Comparison of ENCODE assay signal across 20 mouse cellular contexts in genomic region chr12:100533209-100533608, GRCm38 (mm10). TPM values are rescaled to one million over a fixed set of nuclear protein-coding genes. Genes with fewer than 3 reads are reported as not detected.
A peak's percentile ranks its signal among the peaks of the same experiment; 100 is the strongest.
DNase-seq lines count a peak whose midpoint lies in the region; ATAC-seq and TF ChIP-seq lines count a peak whose summit lies in the region.
"Had no signal": no experiment of that assay in that cellular context is flagged by ENCODE, and none has a peak within 500 bp of the region (broad histone marks: within the 10 kb centered on the region; RNA-seq: fewer than 3 reads in every experiment).

No protein-coding gene starts in this region.

- no peak overlapping the region for H3K4me3 ChIP-seq in heart, embryonic 10.5 days
- no peak overlapping the region for H3K4me3 ChIP-seq in intestine, embryonic 14.5 days (ENCODE audit: low read depth, low read length)
- H3K4me3 ChIP-seq in intestine, embryonic 16.5 days (ENCODE audit: low read length), result no peak overlapping the region
- no peak overlapping the region for H3K4me3 ChIP-seq in myocyte
- H3K4me3 ChIP-seq: intestine, embryonic 15.5 days; midbrain, embryonic 13.5 days; neural tube, embryonic 12.5 days; stomach, embryonic 15.5 days had no signal

- no peak for ATAC-seq in intestine, embryonic 14.5 days (replicated peaks; ENCODE audit: low FRiP score, low TSS enrichment, low read depth)
- ATAC-seq in intestine, embryonic 16.5 days, result no peak
- ATAC-seq: forebrain, embryonic 14.5 days; intestine, embryonic 15.5 days had no signal

- no peaks in the 10 kb centered on the region for H3K27me3 ChIP-seq in heart, embryonic 10.5 days (ENCODE audit: insufficient read depth, poor library complexity, severe bottlenecking)
- H3K27me3 ChIP-seq in intestine, embryonic 14.5 days (replicated peaks; ENCODE audit: control insufficient read depth, insufficient read depth, low read length), result no peaks in the 10 kb centered on the region
- no peaks in the 10 kb centered on the region for H3K27me3 ChIP-seq in intestine, embryonic 16.5 days (replicated peaks; ENCODE audit: control insufficient read depth, insufficient read depth, low read length)
- no peaks in the 10 kb centered on the region for H3K27me3 ChIP-seq in myocyte (ENCODE audit: control insufficient read depth, insufficient read depth, insufficient read length)
- H3K27me3 ChIP-seq: intestine, embryonic 15.5 days; midbrain, embryonic 13.5 days; neural tube, embryonic 12.5 days; stomach, embryonic 15.5 days had no signal

- H3ac ChIP-seq in myocyte (ENCODE audit: control insufficient read depth, insufficient read length), result no peak overlapping the region

- no peak for TF ChIP-seq POLR2A in myocyte (IDR thresholded peaks at IDR 0.05; ENCODE audit: insufficient read length, low read depth)

- H3K9ac ChIP-seq in intestine, embryonic 14.5 days (ENCODE audit: low read length), result no peak overlapping the region
- no peak overlapping the region for H3K9ac ChIP-seq in intestine, embryonic 16.5 days (ENCODE audit: low read depth, low read length)
- H3K9ac ChIP-seq: hindbrain, embryonic 14.5 days; intestine, embryonic 15.5 days; midbrain, embryonic 13.5 days; neural tube, embryonic 12.5 days; stomach, embryonic 15.5 days had no signal

- H3K9me3 ChIP-seq in heart, embryonic 10.5 days, result no peaks in the 10 kb centered on the region
- H3K9me3 ChIP-seq in intestine, embryonic 14.5 days (ENCODE audit: control insufficient read depth, low read length), result no peaks in the 10 kb centered on the region
- 0 out of 2 replicates have a peak, but pooled peaks cover 3% of the 10 kb centered on the region for H3K9me3 ChIP-seq in intestine, embryonic 16.5 days (ENCODE audit: control insufficient read depth, low read length)
- H3K9me3 ChIP-seq: intestine, embryonic 15.5 days; midbrain, embryonic 13.5 days; neural tube, embryonic 12.5 days; stomach, embryonic 15.5 days had no signal

- intact Hi-C loops in heart, postnatal 25 days (cut with DNase I), result no loop called here

- no peaks in the 10 kb centered on the region for H3K79me2 ChIP-seq in myocyte (ENCODE audit: control insufficient read depth, insufficient read depth)

- H3K4me1 ChIP-seq in heart, embryonic 10.5 days, result peaks cover 62% of the 10 kb centered on the region
- peaks cover 13% of the 10 kb centered on the region; the same call in 1 of the 2 replicates for H3K4me1 ChIP-seq in intestine, embryonic 14.5 days (replicated peaks; ENCODE audit: control insufficient read depth, insufficient read depth, low read length)
- peaks cover 8% of the 10 kb centered on the region for H3K4me1 ChIP-seq in intestine, embryonic 16.5 days (ENCODE audit: control insufficient read depth, insufficient read depth, low read length)

- H3K4me2 ChIP-seq in intestine, embryonic 14.5 days (ENCODE audit: low read length), result no peak overlapping the region
- H3K4me2 ChIP-seq in intestine, embryonic 16.5 days (ENCODE audit: low read depth, low read length), result no peak overlapping the region
- H3K4me2 ChIP-seq in myocyte (ENCODE audit: low read depth), result peak overlapping the region; percentile 8
- H3K4me2 ChIP-seq: heart, embryonic 11.5 days; hindbrain, embryonic 14.5 days; intestine, embryonic 15.5 days; midbrain, embryonic 13.5 days; neural tube, embryonic 12.5 days; stomach, embryonic 15.5 days had no signal

- no peak overlapping the region for H3K27ac ChIP-seq in heart, embryonic 10.5 days
- no peak overlapping the region for H3K27ac ChIP-seq in intestine, embryonic 14.5 days (ENCODE audit: low read depth)
- no peak overlapping the region for H3K27ac ChIP-seq in intestine, embryonic 16.5 days (ENCODE audit: low read length)
- H3K27ac ChIP-seq: hindbrain, embryonic 14.5 days; intestine, embryonic 15.5 days; midbrain, embryonic 13.5 days; neural tube, embryonic 12.5 days; stomach, embryonic 15.5 days had no signal

- no peaks in the 10 kb centered on the region for H3K36me3 ChIP-seq in heart, embryonic 10.5 days
- H3K36me3 ChIP-seq in intestine, embryonic 14.5 days (ENCODE audit: control insufficient read depth, insufficient read depth, low read length), result no peaks in the 10 kb centered on the region
- no peaks in the 10 kb centered on the region for H3K36me3 ChIP-seq in intestine, embryonic 16.5 days (ENCODE audit: control insufficient read depth, insufficient read depth, low read length)
- no peaks in the 10 kb centered on the region for H3K36me3 ChIP-seq in myocyte (ENCODE audit: control insufficient read depth, insufficient read depth)
- H3K36me3 ChIP-seq: intestine, embryonic 15.5 days; midbrain, embryonic 13.5 days; neural tube, embryonic 12.5 days; stomach, embryonic 15.5 days had no signal

- WGBS in heart, embryonic 10.5 days, result 70% methylated on average over 4 of the region's 4 CpGs
- 76% methylated on average over 4 of the region's 4 CpGs for WGBS in intestine, embryonic 14.5 days
- 77% methylated on average over 4 of the region's 4 CpGs for WGBS in intestine, embryonic 16.5 days

- DNase-seq in heart, embryonic 10.5 days (ENCODE audit: low spot score), result peak; percentile 43
- no peak for DNase-seq in heart, postnatal 25 days (ENCODE audit: low spot score)
- peak; percentile 35 for DNase-seq in intestine, embryonic 14.5 days (ENCODE audit: low spot score)
- peak; percentile 3 to 25 for DNase-seq in spleen, postnatal 4 days (ENCODE audit: low spot score in 2 of 2)
- no peak for DNase-seq in spleen, adult 18-20 months
- DNase-seq: adrenal gland, postnatal 14 days; cerebellum, adult 9-10 months; gastrocnemius, postnatal 14 days; kidney, adult 9 months; layer of hippocampus, postnatal 36 days; thymus, adult 2 months had no signal

TF ChIP-seq in myocyte, 11 proteins besides CTCF, POLR2A, EP300 and RAD21:
- TF ChIP-seq CEBPB (IDR thresholded peaks at IDR 0.05; ENCODE audit: insufficient read depth, poor library complexity, severe bottlenecking) (no peak), MYOD1 (IDR thresholded peaks at IDR 0.05; ENCODE audit: control insufficient read depth in 1 of 3, insufficient read length in 2 of 3, low read depth in 2 of 3) (no peak), TCF3 (IDR thresholded peaks at IDR 0.05; ENCODE audit: insufficient read length, low read depth) (no peak), POLR2AphosphoS2 (IDR thresholded peaks at IDR 0.05; ENCODE audit: insufficient read length, low read depth) (no peak), E2F4 (IDR thresholded peaks at IDR 0.05; ENCODE audit: insufficient read depth) (no peak), SRF (IDR thresholded peaks at IDR 0.05; ENCODE audit: control insufficient read depth, insufficient read length, low read depth) (no peak), USF1 (IDR thresholded peaks at IDR 0.05; ENCODE audit: low read depth) (no peak), REST (IDR thresholded peaks at IDR 0.05; ENCODE audit: insufficient read depth, insufficient read length) (no peak), MYOG (IDR thresholded peaks at IDR 0.05; ENCODE audit: control insufficient read depth in 1 of 3, insufficient read depth in 1 of 3, insufficient read length in 2 of 3, low read depth in 2 of 3) (no peak), MAX (IDR thresholded peaks at IDR 0.05; ENCODE audit: low read depth) (no peak), TCF12 (IDR thresholded peaks at IDR 0.05; ENCODE audit: insufficient read depth, poor library complexity, severe bottlenecking) (no peak)
TF ChIP-seq in myocyte: peak in this region for 0.

RNA-seq across cellular contexts. Expression of gene Ttc7b, which starts 12.6 kb away (rescaled TPM):
- polyA plus RNA-seq in heart, embryonic 10.5 days (2016; fragmentation: Nextera tagmentation; extraction: Ambion mirVana), result 5.9 and 6.2 TPM in 2 replicates
- 10 to 100 TPM; 78.9 to 81.0 TPM for total RNA-seq in heart, postnatal 25 days (2021)
- 5.9 TPM in 2 replicates for polyA plus RNA-seq in intestine, embryonic 14.5 days (2014; fragmentation: Nextera tagmentation; extraction: Ambion mirVana)
- 2.4 and 2.8 TPM in 2 replicates for polyA plus RNA-seq in intestine, embryonic 16.5 days (2015; fragmentation: Nextera tagmentation; extraction: Ambion mirVana)
- 18.2 TPM for polyA plus RNA-seq in myocyte (2012; fragmentation: generic; extraction: Trizol)

Comparison
In these comparisons a context has a peak if more than half of its experiments do, and no peak if none do; other contexts are left out.
1. DNase-seq: peak in heart, embryonic 10.5 days (single experiment), intestine, embryonic 14.5 days (single experiment) and spleen, postnatal 4 days (2 of 2); none in heart, postnatal 25 days (single experiment) and spleen, adult 18-20 months (0 of 2).